Mouse (Mus musculus) small intestine, adult 2 months (tissue): ENCODE measurements around the gene Brms1l. TPM values are rescaled to one million over a fixed set of nuclear protein-coding genes. Genes with fewer than 3 reads are reported as not detected.
"Not testable (repeated sequence)": the region's sequence is repeated elsewhere in the genome, so short reads cannot be mapped to it uniquely, and the experiment has no call there.

ENCODE experiments used
- H3K27ac ChIP-seq: fragments of 200-500 bp; 2 replicates; pipeline ENCODE4 v1.5.1; 2012; ENCODE audit warnings: low read depth, low read length, control low read depth, inconsistent platforms; ENCODE audit not compliant: insufficient read depth
- H3K27me3 ChIP-seq: fragments of 200-500 bp; 2 replicates; pipeline ENCODE4 v1.6.1; 2012; ENCODE audit warnings: mild to moderate bottlenecking, moderate library complexity, low read length, inconsistent platforms; ENCODE audit not compliant: control insufficient read depth, insufficient read depth
- H3K36me3 ChIP-seq: fragments of 200-500 bp; 2 replicates; pipeline ENCODE4 v1.6.1; 2012; ENCODE audit warnings: mild to moderate bottlenecking, low read length, control low read depth, inconsistent platforms; ENCODE audit not compliant: control insufficient read depth, insufficient read depth
- H3K4me1 ChIP-seq: fragments of 200-500 bp; 2 replicates; pipeline ENCODE4 v1.6.1; 2012; ENCODE audit warnings: low read length, inconsistent platforms, mixed read lengths; ENCODE audit not compliant: control insufficient read depth, insufficient read depth, insufficient read length
- H3K4me3 ChIP-seq: fragments of 200-500 bp; 2 replicates; pipeline ENCODE4 v1.5.1; 2012; ENCODE audit warnings: low read depth, mild to moderate bottlenecking, control low read depth, inconsistent platforms, low read length, moderate library complexity
- CTCF ChIP-seq: fragments of 200-500 bp; IDR thresholded peaks from 2 replicates; pipeline ENCODE4 v1.5.1; 2012; ENCODE audit warnings: low read depth, mild to moderate bottlenecking, control low read depth, inconsistent platforms, low read length, moderate library complexity, mixed read lengths; ENCODE audit not compliant: insufficient replicate concordance, insufficient read length; ENCODE audit errors: extremely low read depth
- POLR2A ChIP-seq: fragments of 200-500 bp; IDR thresholded peaks from 2 replicates; pipeline ENCODE4 v1.6.1; 2012; ENCODE audit warnings: low read depth, mild to moderate bottlenecking, control low read depth, inconsistent platforms, low read length, moderate library complexity
- WGBS: fragments of 180-500 bp; shearing (Covaris S2); methylation state at CpG from one replicate; pipeline ENCODE4 v1.1.7; 2018; 5-methylcytosine and 5-hydroxymethylcytosine counted together
- polyA plus RNA-seq: library from polyadenylated mRNA; depleted of rRNA; stranded (reverse); fragments of >200 nt; gene quantifications from 2 replicates; pipeline ENCODE4 v1.2.3, GENCODE M21; 2012; rRNA removed

Gene Brms1l
- polyA plus RNA-seq = 0.63 and 1.4 TPM in 2 replicates

DNA sequence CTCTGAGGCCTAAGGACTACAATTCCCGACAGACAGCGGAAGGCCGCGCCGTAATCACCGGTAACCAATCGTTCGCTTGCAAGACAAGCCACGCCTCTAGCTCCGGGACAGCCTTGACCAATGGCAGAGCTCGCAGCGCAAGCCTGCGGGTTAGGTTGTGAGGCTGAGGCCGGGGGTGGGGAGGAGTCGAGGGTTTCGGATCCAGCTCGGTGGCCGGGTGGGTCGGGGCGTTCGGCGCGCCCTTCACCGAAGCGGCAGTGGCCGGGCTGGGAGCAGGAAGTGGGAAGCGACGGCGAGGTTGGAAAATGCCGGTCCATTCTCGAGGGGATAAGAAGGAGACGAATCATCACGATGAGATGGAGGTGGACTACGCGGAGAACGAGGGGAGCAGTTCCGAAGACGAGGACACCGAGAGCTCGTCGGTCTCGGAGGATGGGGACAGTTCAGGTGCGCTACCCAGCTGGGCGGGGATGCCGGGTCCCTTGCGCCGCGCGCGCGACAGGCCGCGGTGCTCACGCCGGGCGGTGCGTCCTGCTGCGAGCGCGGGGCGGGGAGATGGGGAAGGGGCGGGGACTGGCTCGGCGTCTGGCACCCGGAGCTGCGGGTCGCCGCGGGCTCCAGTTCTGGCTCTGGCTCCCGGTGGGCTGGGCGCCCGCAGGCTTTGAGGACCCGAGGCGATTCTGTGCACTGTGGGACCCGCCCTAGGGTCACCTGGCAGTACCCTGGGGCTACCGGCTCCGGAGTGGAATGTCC is at the start of gene Brms1l:
TSS of gene Brms1l (plus strand) at position 126 of the 753 bp plus-strand sequence.
- no peaks in the 10 kb centered on the region for H3K36me3 ChIP-seq

DNA sequence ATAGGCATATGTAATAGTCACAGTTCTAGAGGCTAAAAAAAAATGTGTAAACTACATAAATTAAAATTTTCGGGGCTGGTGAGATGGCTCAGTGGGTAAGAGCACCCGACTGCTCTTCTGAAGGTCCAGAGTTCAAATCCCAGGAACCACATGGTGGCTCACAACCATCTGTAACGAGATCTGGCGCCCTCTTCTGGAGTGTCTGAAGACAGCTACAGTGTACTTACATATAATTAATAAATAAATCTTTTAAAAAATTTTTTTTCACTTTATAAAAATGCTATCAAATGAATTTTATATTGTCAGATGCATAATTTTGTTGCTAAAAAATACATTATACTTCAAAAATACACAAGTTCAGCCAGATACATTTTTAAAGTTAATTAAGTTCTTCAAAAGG is 41.6 kb upstream of the Brms1l start:
- WGBS = 87% methylated on average over 4 of the region's 4 CpGs

More for the DNA sequence above, at the start of gene Brms1l:
- WGBS = under 1% methylated on average over 77 of the region's 77 CpGs
- H3K27ac ChIP-seq = peak within 1 kb of the TSS; percentile 86
- H3K4me3 ChIP-seq = peak within 1 kb of the TSS; percentile 74
- no peak for TF ChIP-seq CTCF
- peak; percentile 80 for TF ChIP-seq POLR2A
- H3K27me3 ChIP-seq = no peaks in the 10 kb centered on the region
- H3K4me1 ChIP-seq = no peaks in the 10 kb centered on the region; the same call in 1 of the 2 replicates

DNA sequence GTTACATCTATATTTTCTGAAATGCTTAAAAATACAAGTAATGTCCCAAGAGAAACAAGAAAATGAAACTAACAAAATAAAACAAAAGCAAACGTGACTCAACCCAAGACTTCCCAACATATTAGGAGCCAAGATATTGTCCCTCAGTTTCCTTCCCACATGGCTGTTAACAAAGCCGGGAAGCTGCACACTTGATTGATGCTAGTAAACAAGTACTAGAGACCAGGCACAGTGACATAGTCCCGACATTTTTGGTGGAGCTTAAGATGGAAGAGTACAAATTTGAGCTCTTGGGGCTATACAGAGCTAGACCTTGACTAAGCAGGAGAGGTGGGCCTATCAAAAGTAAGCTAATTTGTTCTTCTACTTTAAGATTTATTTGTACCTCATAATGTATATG is 39.0 kb upstream of the Brms1l start:
- H3K36me3 ChIP-seq = 0 out of 2 replicates have a peak, but pooled peaks cover 3% of the 10 kb centered on the region
- no peak for TF ChIP-seq CTCF
- no peak for TF ChIP-seq POLR2A
- no peaks in the 10 kb centered on the region for H3K4me1 ChIP-seq
- 73% methylated on average over 3 of the region's 3 CpGs for WGBS
- no peak overlapping the region for H3K27ac ChIP-seq
- no peak overlapping the region for H3K4me3 ChIP-seq
- no peaks in the 10 kb centered on the region for H3K27me3 ChIP-seq

More for the DNA sequence above, 41.6 kb upstream of the Brms1l start:
- not testable (repeated sequence) for H3K27ac ChIP-seq, H3K27me3 ChIP-seq, H3K36me3 ChIP-seq, H3K4me3 ChIP-seq, H3K4me1 ChIP-seq

DNA sequence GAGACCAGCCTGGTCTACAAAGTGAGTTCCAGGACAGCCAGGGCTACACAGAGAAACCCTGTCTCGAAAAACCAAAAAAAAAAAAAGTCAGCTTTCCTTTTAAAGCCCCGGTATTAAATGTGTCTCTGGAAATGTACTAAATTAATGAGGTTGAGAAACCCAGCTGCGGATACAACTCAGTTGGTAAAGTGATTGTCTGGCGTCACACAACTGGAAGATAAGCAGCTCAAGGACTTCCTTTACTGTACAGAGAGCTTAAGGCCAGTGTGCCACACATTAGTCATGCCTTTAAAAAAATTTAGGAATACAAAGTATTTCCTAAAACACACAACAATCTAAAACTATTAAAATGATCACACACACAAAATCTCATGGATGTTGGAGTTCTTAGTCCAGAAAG is 37.4 kb upstream of the Brms1l start:
- H3K4me3 ChIP-seq = no peak overlapping the region
- 83% methylated on average over 4 of the region's 4 CpGs for WGBS
- no peaks in the 10 kb centered on the region for H3K27me3 ChIP-seq
- no peak overlapping the region for H3K27ac ChIP-seq
- H3K36me3 ChIP-seq = 0 out of 2 replicates have a peak, but pooled peaks cover 3% of the 10 kb centered on the region
- TF ChIP-seq CTCF (no peak), POLR2A (no peak)
- no peaks in the 10 kb centered on the region for H3K4me1 ChIP-seq

DNA sequence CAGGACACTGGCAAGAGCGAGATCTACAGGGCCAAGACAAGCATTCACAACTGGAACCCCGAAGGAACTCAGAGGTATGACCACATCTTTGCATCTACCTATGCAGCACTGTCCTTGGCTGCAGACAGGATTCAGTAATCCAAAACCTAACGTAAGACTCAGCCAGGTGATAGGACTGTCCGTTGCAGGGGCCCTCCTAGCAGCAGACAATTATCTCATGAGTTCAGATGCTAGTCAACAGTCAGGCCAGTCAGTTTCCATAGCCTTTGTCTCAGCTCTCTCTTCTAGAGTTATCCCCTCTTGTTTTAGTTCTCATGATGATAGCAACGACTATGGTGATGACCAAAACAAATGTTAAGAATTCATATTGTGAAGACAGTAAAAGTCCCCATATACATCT is 36.0 kb upstream of the Brms1l start:
- 83% methylated on average over 5 of the region's 5 CpGs for WGBS
- no peaks in the 10 kb centered on the region for H3K4me1 ChIP-seq
- no peaks in the 10 kb centered on the region for H3K36me3 ChIP-seq
- H3K27me3 ChIP-seq = no peaks in the 10 kb centered on the region
- no peak overlapping the region for H3K27ac ChIP-seq
- TF ChIP-seq POLR2A (no peak), CTCF (no peak)
- no peak overlapping the region for H3K4me3 ChIP-seq

DNA sequence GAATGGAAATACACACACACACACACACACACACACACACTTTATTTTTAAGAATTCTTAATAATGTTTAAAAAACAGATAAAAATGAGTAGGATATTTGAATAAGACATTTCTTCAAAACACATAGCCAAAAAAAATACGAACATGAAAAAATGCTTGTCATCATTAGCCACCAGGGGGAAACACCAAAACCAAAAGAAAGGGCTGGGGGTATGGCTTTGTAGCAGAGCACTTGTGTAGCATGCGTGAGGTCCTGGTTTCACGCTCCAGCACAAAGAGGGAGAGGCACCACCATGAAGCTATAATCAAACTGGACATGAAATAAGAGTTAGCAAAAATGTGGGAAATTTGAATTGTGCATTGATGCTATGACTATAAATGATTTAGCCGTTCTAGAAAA is 35.0 kb upstream of the Brms1l start:
- no peak overlapping the region for H3K27ac ChIP-seq
- 88% methylated on average over 4 of the region's 4 CpGs for WGBS
- no peaks in the 10 kb centered on the region for H3K36me3 ChIP-seq
- no peaks in the 10 kb centered on the region for H3K27me3 ChIP-seq
- no peak for TF ChIP-seq CTCF
- TF ChIP-seq POLR2A = no peak
- H3K4me1 ChIP-seq = no peaks in the 10 kb centered on the region
- no peak overlapping the region for H3K4me3 ChIP-seq

DNA sequence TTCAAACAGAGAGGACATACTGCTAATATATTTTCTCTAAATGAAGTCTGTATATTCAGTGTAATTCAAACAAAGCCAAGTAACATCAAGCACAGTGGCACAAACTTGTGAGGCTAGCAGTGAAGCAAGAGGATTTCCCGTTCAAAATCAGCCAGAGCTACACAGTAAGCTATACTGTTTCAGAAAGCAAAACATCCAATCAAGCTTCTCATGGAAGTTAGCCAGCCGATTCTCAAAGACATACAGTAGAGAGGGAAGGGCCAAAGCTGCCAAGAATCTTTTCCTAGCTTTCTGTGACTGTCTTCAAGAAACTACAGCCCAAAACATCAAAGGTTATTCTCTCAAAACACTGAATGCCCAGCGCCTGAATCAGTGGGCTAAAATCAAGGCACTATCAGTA is 31.1 kb upstream of the Brms1l start:
- TF ChIP-seq CTCF (no peak), POLR2A (no peak)
- Histone ChIP-seq H3K27me3 (no peaks in the 10 kb centered on the region), H3K4me1 (no peaks in the 10 kb centered on the region; the same call in 1 of the 2 replicates), H3K4me3 (no peak overlapping the region), H3K36me3 (no peaks in the 10 kb centered on the region), H3K27ac (no peak overlapping the region)
- WGBS = 59% methylated on average over 3 of the region's 3 CpGs
